Mouse (Mus musculus): ENCODE measurements around the gene Prex1.

Prex1 gene

DNA sequence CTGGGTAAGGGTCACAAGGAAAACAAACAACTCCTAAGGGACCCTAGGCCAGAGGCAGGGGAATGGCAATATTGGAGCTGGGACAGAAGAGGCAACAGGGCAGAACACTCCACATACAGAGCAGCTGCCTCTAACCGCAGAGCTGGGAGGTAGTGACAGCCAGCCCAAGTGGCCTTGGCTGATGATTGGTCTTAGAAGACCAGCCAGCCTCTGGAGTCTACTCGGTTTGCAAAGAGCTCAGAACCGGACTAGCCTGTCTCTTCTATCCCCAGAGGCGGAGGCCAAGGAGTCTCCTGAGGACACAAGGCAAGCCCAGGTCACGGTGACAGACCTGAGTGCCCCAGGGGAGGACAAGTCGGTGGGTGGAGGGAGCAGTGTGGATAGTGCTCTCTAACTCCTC lies 115.9 kb downstream of the Prex1 start:
- DNase-seq, result no peak

DNA sequence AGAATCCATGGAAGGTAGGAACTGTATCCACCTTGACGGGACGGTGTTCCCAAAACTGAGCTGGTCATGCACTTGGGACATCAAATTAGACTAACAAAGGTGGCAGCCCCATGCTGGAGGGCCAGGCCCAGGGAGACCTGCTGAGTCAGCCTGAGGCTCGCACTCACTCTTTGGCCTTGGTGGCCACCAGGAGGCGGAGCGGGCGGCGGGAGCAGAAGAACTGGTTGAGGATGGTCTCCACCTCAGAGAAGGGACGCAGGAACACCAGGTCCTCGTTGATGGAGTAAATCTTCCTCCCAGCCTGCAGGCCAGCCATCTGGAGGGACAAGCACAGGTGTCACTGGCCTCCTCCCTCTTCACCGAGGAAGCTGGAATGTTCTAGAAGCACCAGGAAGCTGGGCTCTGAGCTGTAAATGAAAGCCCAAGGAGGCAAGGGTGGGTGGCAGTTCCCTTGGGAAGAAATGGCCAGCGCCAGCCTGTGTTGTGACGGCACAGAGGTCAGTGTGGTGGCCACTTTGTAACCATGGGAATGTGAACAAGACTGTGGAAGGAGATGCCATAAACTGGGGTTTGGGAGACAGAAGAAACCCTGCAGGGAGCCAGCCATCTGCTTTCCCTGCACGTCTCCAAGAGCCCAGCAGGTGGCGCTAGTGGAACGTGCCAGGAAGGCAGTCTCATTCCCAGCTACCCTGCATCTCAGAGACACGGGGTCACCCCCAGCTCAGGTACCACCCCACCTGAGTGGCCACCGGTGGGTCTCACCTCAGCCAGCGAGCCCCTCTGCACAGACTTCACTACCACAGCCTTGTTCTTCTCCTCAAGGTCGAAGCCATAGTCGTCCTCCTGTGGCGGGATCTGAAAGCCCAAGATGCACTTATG lies 121.4 kb downstream of the Prex1 start:
- peak; percentile 33 to 75 for DNase-seq

DNA sequence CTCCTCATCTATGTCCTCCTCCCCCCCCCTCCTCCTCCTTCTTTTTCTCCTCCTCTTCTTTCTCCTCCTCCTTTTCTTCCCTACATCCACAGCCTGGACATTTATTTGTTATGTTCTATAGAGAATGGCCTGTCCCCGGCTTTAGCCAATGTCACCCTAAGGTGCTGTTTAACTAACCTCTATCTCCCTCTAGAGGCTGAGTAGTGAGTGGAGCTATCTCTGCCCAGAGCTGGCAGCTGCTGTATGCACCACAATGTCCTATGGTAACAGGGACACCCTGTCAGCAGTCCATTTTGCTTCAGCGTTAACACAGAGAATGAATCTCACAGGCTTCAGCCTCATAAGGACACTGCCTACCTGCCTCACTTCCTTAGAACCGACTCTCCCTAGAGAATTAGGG lies 129.1 kb downstream of the Prex1 start:
- DNase-seq, result no peak

DNA sequence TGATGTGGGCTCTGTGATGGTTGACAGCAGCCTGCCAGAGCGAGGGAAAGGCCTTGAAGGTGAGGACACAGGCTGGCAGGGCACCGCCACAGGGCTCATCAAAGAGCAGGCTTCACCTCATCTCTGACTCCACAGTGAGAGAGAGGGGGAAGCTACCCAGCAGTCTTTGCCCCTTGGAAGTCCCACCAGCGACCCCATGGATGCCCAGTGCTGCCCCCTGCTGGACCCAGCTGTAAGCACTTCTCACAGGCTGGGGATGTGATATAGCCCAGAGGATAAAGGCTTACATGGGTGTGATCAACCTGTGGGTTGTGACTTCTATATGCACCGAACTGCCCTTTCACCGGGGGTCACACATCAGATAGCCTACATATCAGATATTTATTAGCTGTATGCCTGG lies 130.3 kb downstream of the Prex1 start:
- DNase-seq, result no peak

DNA sequence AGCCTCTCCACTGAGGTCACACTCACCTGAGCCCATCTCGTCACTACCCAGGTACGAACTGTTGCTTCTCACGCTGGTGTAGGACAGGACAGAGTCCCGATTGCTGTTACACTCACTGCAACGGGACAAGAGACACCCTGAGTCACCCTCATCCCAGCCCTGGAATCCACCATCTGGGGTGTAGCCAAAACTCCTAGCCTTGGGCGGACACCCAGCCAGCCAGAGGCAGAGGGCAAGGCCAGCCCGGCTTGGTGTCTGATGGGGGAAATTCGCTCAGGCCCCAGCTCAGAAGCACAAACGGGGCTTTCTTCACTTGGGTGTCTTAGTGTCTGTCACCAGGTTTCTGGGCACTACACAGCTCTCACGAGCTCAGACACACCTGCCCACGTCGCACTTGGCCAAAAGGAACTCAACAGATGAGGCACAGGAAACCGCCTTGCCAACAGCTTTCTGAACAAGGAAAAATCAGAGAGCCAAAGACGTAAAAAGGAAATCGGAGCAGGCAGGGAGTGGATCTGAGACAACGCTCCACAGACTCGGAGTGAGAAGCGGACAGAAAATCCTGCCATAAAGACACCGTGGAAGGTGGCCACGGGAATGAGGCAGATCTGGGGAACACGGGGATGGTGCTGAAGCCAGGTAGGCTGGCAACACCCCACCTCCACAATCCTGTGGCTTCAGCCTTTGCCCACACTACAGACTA lies 131.6 kb downstream of the Prex1 start:
- DNase-seq, result no peak

DNA sequence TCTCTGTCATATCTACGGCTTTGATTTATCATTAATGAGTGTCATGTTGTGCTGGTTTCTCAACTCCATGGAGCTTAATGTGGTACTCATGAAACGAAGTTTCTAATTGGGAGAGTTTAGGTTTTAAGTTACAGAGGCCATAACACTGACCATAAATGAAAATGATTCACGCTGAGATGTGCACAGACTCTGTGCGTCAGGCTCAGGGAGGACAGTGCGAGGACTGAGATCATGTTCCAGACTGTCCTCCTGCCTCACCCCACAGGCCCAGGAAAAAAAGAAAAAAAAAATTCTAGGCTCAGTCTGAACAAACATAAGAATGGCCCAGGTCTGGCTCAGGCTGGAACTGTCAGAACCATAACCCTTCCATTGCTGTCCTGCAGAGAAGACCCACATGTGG lies 133.8 kb downstream of the Prex1 start:
- no peak for DNase-seq

DNA sequence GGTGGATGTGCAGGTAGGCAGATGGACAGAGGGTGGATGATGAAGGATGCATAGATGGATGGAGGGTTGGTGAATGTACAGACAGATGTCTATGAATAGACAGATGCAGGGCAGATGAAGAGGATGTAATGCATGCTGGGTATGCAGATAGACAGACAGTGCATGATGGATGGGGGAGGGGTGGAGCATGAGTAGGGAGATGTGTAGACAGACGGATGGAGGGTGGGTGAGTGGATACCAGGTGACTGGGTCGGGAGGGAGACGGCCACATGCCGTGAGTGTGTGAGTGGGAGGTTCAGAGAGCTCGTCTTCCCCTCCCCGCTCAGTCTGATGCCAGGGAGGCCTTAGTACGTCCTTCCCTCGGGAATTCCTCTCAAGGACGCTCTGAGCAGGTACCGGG lies 134.3 kb downstream of the Prex1 start:
- DNase-seq, result no peak

DNA sequence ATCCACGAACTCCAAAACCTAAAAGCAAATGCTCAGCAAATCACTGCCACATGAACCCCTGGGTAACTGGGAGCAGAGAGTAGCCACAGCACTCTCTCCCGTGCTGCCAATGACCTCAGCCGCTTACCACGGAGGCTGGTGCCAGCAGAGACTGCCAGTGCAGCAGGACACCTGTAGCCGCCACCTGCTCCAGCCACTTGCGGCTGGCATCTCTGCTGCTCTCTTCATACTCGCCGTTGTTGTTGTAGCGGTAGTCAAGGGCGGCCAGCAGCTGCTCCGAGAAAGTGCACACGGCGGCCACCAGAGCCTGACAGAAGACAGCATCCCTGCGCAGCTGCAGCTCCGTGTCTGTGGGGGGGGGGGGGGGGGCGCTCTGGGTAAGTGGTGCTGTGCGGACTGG lies 138.2 kb downstream of the Prex1 start:
- DNase-seq, result no peak

DNA sequence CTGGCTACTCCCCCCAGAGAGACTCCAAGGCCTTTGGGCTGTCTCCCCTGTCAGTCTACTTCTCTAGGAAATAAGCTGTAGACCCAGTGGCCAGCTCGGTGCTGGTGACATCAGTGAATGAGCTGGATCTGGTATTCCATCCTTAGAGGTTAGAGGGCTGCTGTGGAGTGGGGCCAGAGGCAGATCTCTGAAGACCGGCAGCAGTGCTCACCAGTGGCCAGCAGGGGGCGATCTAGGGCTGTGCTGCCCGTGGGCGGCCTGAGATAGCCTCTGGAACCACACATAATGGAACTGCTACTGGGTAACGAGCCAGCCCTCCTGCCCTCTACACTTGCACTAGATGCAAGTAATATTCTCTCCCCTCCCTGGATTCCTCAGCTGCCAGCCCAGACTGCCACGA lies 138.7 kb downstream of the Prex1 start:
- peak in 1 of 2 experiments; percentile 65 for DNase-seq

DNA sequence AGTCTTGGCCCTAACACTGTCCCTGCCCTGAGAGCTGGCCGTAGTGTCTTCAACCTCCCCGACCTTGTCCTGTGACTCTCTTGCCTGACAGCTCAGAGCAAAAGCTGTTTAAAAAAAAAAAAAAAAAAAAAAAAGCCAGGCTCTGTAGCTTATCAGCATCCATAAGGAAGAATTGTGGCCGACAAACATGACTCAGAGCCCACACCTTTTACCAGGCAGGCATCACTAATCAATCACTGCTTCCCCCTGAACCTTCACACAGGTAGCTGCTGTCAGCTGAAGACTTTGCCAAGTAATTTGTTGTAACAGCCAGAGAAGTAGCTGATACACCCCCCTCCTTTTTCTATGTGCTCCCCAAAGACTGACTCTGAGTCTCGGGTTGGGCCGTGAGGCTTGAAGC lies 140.0 kb downstream of the Prex1 start:
- no peak for DNase-seq

DNA sequence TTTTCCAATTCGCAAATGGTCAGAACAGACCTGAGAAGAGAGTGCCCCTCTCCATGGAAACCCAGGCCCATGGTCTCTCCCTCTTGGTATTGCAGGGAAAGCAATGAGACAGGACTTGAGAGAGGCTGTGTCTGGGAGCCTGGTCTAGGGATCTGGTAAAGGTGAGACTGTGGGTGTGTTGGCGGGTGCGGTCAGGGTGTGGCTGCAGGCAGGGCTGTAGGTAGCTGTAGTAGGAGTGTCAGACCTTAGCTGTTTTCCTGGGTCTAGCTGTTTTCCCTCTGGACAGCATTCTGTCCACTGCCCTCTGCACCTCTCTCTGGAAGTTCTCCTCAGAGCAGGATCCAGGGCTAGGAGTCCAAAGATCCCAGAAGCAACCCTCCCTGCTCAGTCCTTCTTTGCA lies 141.3 kb downstream of the Prex1 start:
- no peak for DNase-seq

DNA sequence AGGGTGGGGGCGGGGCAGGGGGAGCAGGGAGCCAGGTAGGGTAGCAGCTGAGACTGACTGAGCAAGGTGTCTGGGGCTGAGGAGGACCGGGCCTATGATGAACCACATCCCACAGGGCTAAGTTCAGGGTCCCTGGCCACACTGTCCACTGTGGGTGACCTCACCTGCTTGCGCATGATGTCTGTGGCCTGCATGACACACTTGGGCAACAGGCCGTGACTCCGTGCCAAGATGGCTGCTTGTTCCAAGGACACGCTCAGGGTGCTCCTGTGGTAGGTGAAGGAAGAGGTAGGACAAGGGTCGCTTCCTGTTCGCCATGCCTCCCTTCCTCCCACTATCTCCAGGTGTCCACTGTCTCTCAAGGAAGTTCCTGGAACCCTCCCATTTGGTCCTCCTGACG lies 144.4 kb downstream of the Prex1 start:
- peak in 1 of 2 experiments; percentile 47 for DNase-seq

DNA sequence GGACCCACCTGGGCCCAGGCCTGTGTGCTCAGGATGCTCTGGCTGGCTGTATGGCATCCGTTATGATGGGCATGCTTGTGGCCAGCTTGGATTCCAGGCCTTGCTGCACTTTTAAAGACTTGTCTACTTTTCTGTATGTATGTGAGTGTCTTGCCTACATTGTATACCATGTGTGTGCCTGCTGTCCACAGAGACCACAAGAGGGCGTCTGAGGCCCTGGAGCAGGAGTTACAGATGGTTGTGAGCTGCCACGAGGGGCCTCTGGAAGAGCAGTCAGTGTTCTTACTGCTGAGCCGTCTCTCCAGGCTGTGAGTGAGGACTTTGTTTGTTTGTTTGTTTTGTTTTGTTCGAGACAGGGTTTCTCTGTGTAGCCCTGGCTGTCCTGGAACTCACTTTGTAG lies 148.1 kb downstream of the Prex1 start:
- DNase-seq, result no peak

DNA sequence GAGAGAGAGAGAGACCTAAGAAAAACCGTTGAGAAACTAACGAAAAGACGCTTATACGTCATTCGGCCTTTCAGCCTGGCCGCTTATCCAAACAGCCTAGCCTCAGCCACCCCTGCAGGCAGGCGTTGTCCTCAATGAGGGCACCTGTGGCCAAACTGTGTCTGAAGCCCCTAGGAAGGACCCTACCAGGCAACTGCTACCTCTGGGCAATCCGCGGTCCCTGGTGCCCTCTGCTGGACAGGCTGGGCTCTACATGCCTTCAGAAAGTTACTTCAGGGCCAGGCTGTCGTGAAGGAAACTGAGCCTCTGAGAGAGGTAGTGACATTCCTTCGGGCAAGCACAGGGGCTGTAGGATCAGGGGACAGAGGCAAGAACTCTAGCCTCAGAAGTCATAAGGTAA lies 149.2 kb downstream of the Prex1 start:
- peak in 1 of 2 experiments; percentile 69 for DNase-seq

DNA sequence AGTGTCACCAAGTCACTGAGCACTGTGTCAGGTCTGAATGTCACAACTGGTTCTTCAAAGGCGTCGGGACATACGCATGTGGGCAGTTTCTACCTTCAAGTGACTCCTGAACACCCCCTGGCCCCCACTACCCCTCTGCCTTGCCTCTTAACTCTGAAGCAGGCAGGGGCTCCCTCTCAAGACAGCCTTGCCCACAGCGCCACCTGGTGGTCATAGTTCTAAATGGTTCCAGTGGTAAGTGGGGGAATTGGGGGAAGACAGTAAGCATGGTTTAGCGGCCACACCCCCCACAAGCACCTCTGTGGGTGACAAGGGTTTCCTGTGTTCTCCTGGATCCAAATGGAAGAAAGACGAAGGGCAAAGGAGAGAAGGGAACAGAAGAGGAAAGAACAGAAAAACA lies 149.7 kb downstream of the Prex1 start:
- peak; percentile 56 to 86 for DNase-seq

DNA sequence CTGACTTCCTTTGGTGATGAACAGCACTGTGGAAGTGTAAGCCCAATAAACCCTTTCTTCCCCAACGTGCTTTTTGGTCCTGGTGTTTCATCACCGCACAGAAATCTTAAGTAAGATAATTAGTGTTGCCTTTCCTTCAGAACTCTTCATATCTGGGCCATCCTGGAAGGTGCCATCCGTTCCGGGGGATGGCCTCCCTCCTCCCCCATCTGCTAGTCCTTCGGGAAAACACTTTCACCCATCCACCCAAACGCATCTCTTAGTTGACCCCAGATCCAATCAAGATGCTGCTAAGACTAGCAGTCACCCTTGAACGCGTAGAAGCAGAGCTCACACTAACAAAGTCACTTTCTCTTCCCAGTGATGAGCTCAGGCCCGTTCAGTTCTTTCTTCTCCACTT lies 150.6 kb downstream of the Prex1 start:
- no peak for DNase-seq

DNA sequence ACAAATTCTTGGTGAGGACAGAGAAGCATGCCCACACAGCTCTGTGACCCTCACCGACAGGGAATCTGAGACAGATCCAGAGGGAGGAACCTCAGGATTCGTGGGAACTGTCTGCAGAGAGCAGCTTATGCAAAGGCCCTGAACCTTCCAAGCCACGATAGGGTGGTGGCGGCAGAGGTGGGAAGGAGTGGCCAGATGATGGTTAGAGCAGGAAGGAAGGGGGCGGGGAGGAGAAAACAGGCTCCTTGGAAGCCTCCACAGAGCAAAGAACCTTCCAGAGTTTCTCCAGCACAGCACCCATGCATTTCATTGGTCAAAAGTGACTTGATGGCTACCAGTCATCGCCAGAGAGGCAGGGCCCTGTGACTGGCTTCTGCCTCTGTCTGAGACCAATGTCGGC lies 151.9 kb downstream of the Prex1 start:
- DNase-seq, result no peak

DNA sequence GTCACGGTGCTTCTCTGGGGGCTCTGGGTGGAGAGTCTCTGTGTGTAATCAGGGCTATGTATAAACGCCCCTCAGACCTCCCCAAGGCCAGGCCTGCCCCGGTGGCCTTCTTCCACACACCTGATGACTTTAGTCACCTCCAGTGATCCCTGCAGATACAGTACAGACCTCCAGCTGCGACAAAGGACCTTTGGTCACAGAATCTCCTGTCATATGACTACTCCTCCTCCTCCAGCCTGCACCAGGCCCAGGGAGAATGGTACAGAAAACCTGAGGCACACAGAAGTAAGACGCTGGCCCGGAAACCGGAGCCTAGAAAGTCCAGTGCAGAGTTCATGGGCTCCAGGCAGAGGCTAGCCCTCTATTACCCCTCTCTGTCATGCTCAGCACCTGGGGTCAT lies 152.8 kb downstream of the Prex1 start:
- DNase-seq, result peak; percentile 48 to 61

DNA sequence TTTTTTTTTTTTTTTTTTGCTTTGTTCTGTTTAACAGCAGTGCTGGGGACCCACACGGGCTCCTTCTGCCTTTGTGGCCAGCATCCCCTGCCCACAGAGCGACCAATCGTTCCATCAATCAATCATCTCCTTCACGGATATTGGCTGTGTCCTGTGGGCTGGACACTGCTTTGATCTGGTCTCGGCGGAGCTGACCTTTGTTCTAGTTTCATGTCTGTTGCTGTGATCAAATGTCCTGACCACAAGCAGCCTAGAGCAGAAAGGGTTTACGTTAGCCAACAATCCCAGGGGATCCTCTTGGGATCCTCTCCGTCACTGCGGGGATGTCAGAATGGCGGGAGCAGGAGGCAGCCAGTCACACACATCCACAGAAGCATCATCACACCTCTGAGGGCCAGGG lies 154.1 kb downstream of the Prex1 start:
- DNase-seq, result no peak

DNA sequence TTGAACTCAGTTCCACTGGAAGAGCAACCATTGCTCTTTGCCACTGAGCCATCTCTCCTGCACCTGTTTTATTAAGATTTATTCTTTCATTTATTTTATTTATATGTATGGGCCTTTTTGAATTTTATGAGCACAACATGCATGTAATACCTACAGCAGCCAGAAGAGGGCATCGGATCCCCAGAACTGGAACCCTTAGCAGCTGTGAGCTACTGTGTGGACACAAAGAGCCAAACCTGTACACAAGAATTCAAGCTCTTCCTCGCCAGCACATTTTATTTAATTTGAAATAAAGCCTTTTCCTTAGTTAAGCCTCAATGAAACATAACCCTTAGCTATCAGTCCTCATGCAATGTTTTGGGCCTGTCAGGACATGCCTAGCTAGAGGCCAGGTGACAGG lies 158.1 kb downstream of the Prex1 start:
- peak in 1 of 2 experiments; percentile 55 for DNase-seq

DNA sequence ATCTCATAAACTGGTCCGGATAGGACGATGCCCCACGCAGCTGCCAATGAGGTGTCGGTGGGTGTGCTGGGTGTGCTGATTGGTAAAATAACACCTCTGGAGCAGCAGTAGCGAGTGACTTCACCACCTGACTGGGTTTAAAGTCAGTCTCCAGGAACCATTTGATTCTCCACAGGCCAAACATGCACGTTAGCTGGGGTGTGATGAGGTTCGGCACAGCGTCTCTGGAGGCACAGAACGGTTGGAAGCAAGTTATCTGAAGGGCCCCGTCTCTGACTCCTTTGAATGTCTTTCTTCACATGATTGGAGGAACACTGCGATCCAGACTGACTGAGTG lies 159.5 kb downstream of the Prex1 start:
- DNase-seq, result no peak

DNA sequence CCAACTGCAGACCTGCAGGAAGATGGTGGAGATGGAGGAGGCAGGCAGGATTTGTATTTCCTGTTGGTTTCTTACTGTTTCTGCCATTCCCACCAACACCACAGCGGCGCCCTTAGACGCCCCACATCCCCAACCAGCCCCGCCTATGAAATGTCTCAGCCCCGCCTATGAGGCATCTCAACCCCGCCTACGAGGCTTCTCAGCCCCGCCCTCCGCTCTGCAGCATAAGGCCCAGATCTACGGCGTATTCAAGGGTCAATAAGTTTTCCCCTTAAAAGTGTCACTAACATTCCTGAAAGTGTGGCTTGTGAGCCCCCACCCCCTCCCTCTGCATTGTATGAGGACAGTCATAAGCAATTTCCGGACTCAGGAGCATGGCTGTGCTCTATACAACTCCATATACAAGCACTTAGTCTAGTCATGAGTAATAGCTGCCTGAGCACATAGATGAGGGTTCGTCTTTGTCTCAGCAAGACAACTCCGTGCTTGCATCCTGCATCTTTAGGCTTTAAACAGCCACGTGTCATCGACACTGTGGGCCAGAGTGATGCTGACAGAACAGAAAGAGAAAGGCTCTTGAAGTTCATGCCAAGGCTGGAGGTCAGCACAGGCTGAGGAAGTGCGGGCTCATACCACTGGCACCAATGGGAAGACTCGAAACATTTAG lies 160.0 kb downstream of the Prex1 start:
- DNase-seq, result peak; percentile 15 to 23

DNA sequence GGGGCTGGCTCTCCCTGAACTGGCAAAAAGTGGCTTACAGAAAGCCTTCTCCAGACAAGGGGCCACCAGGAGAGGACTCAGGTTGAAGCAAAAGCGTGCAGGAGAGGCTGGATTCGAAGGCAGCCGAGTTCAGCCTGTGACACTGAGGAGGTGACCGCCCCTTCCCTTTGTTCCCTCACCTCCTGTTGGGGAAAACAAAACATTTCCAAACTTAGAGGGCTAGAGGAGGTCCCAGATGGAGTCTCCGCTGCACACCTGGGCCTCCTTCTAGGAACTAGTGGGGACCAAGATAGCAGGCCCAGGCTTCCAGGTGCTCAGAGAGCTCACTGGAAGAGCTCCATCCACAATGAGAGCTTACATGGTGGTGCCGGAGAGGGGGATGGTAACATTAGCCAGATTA lies 161.0 kb downstream of the Prex1 start:
- no peak for DNase-seq
